Mouse (Mus musculus) monocyte, adult 5-6 weeks (primary cell): Measurements from ENCODE around the gene Vwa3a. TPM values are rescaled to one million over a fixed set of nuclear protein-coding genes. Genes with fewer than 3 reads are reported as not detected.
"Not testable (repeated sequence)": the region's sequence is repeated elsewhere in the genome, so short reads cannot be mapped to it uniquely, and the experiment has no call there.

Experiments
- ATAC-seq: fragments of 153-309, 156-312 bp; replicated peaks from 2 replicates; pipeline ENCODE4 v1.8.0; 2017; ENCODE audit warnings: mild to moderate bottlenecking; ENCODE audit not compliant: low TSS enrichment, insufficient number of reproducible peaks, severe bottlenecking, poor library complexity, low FRiP score
- total RNA-seq: library from RNA; stranded (forward); fragments of 200-1000, 200-491, 200-594 nt; gene quantifications from 3 replicates; pipeline ENCODE4 v1.2.3, GENCODE M21; 2017

The Vwa3a gene
- not detected in 3 replicates for total RNA-seq

- no peak for ATAC-seq
Observed at GRCm38 (mm10) chr7:120739018-120739417, at the start of gene Vwa3a. Vwa3a (plus strand) TSS chr7:120739318.

- ATAC-seq, result no peak
Observed at GRCm38 (mm10) chr7:120690634-120691033, 48.5 kb upstream of the Vwa3a start.

GRCm38 (mm10) chr7:120693831-120694375 is 45.2 kb upstream of the Vwa3a start:
- no peak for ATAC-seq

DNA sequence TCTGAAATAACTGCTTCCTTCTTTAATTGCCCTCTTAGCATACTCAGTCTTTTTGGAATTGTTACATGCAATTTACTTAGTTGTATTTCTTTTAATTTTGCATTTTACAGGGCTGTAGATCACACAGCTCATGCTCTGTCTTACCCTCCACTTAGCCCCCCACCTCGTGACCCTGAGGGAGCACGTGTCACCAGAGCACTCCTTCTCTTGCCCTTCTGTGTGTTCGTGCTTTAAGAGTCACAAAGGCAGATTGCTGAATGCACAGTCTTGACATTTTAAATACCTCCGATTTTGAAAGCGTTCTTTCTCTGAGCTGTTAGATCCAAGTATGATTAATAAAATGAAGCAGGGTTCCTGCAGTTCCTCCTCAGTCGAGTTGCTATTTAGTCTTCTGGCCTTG is 43.9 kb upstream of the Vwa3a start:
- ATAC-seq, result no peak

GRCm38 (mm10) chr7:120695641-120696040 is 43.5 kb upstream of the Vwa3a start:
- no peak for ATAC-seq

DNA sequence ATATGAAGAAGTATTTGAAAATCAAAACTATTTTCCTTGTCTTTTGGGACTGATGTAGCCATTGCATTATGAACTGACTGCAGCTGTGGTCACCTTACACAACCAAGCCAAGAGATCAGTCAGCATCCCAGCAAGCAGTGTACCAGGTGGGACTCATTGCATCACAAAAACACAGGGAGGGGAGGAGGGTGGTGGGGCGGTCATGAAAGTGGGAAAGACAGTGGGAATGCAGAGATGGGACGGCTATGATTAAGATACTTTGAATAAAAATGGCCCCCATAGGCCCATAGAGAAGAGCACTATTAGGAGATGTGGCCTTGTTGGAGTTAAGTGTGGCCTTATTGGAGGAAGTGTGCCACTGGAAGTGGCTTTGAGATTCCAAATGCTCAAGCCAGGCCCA is 42.8 kb upstream of the Vwa3a start:
- no peak for ATAC-seq

DNA sequence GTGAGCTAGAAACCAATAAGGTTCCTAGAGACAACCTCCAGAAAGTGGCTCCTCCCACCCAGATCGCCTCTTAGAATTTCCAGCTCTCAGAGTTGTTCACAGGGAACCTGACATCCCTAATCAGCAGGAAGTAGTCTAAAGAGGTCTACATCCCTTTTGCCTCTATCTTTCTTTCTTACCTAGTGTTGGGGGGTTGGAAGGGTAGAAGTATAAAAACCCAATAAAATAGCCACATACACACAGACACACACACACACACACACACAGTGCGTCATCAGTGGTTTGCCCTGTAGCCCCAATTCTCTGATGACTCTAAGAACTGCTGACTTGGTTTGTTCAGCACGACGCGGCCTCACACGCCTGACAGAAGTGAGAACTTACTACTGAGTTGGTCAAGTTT is 39.5 kb upstream of the Vwa3a start:
- peak; percentile 73 for ATAC-seq

DNA sequence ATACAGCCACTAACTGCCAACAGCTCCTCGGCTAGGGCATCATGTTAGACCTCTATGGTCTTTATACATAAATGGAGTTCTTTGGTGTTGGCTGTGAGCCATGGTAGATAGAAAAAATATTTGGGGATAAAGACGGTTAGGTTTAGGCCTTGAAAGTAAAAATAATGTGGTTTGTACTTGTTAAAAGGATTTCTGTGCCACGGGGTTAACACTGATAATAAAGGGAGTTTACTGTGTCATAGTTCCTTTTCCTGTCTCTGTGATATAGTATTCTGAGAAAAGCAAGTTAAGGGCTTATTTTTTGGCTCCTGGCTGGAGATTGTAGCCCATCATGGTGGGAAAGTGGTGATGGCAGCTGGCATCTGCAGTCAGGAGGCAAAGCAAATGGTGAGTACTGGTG is 35.2 kb upstream of the Vwa3a start:
- ATAC-seq, result no peak

GRCm38 (mm10) chr7:120712071-120712470 is 27.0 kb upstream of the Vwa3a start:
- ATAC-seq, result no peak

DNA sequence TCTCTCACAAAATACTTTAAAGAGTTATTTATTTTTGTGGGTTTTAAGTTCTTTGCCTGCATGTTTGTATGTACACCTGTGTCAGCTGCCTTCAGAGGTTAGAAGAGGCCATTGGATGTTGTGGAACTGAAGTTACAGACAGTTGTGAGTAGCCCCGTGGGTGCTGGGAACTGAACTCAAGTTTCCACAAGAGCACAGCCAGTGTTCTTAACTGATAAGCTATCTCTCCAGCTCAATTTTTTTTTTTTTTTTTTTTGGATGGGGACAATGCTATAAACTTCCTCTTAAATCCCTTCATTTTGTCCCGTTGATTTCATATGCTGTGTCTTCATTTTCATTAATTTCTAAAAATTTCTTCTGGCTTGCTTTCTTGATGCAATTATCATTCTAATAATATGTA is 25.9 kb upstream of the Vwa3a start:
- ATAC-seq, result no peak

GRCm38 (mm10) chr7:120713951-120714350 is 25.2 kb upstream of the Vwa3a start:
- ATAC-seq, result not testable (repeated sequence)

GRCm38 (mm10) chr7:120717261-120717660 is 21.9 kb upstream of the Vwa3a start:
- ATAC-seq, result no peak

DNA sequence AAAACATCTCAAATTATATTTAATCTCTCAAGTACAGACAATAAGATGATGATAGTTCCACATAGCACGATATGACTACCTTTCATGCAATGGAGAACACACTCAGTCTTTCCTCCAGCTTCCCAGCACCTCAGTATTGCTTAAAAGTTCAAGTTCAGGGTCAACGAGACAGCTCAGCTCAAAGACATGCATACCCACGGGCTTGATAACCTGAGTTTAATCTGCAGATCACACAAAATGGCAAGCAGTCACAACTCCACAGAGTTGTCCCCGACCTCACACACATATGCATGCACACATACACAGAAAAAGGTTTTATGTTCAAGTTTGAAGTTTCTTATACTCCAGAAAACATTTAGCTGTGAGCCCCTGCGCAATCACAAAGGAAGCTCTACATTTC is 18.1 kb upstream of the Vwa3a start:
- no peak for ATAC-seq

DNA sequence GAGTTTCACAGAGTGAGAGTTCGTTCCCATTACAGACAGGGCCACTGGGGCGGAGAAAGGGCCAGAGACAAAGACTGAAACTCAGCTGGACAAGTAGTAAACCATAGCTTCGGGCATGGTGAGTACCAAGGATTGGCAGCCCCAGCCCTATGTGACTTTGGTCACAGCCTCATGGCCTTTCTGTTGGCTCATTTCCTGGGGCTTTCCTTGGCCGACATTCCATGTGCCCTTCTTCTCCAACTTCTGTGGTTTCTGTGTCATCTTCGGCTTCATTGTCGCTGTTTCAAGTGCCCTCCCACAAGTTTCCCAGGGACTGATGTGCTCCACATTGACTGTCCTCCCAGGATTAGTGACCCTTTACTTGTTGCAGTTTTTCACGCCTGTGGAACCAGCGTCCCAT is 17.7 kb upstream of the Vwa3a start:
- ATAC-seq, result no peak

DNA sequence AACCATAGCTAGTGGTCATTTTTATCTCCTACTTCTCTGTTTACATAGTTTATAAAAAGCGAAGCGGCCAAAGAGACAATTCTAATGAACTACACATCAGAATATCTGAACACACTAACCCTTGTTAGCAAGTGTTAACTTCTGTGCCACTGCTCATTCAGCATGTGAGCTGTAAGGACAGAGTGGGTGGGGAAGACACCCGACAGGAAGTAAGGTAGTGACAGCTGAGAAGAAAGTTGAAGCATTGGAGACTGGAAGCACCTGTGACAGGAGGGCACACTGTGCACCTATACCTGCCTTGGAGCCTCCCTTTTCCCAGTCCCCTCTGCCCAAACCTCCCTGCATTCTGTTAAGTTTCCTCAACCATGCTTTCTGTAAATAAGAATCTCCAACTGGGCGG is 17.1 kb upstream of the Vwa3a start:
- ATAC-seq, result no peak

- no peak for ATAC-seq
Observed at GRCm38 (mm10) chr7:120722839-120723278, 16.3 kb upstream of the Vwa3a start.

GRCm38 (mm10) chr7:120727581-120727980 is 11.5 kb upstream of the Vwa3a start:
- no peak; the same call in 1 of the 2 replicates for ATAC-seq

DNA sequence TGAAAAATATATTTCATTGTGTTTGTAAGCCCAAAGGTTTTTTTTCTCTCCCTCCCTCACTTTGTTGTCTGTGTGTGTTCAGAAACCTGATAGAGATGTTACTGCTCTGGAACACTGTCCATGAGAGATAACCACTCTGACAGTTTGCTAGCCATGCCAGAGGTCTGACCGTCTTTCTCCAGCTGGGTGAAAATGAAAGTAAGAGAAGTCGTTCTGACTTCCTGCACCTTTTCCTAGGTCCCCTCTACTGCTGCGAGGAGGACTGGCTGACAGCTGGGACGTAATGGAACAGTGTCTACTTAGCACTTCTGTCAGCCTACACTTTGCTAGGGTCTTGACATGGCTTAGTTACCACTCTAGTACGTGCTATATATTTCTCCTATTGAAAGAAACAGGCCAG is 9.5 kb upstream of the Vwa3a start:
- ATAC-seq, result no peak

DNA sequence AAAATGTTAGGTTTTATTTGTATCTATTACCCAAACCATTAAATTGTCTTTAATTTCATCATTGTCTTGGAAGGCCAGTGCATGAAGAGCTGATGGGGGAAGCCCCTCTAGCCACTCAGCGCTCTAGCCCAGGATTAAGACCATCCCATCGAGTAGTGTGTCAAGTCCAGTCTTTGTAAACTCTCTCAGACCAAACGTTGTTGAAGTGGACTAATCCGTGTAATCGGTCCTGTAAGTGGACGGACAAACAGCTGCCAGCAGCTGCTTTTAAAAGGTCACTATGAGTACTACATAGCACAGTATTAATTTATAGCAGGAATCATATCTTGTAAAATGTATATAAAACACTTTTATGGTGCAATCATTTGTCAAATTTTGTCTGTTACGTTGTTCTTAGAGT is 6.2 kb upstream of the Vwa3a start:
- ATAC-seq, result no peak

GRCm38 (mm10) chr7:120739558-120740101 is 512 bp downstream of the Vwa3a start:
- no peak for ATAC-seq
